1 mouse cellular context compared by ENCODE assay signal in the genomic region with DNA sequence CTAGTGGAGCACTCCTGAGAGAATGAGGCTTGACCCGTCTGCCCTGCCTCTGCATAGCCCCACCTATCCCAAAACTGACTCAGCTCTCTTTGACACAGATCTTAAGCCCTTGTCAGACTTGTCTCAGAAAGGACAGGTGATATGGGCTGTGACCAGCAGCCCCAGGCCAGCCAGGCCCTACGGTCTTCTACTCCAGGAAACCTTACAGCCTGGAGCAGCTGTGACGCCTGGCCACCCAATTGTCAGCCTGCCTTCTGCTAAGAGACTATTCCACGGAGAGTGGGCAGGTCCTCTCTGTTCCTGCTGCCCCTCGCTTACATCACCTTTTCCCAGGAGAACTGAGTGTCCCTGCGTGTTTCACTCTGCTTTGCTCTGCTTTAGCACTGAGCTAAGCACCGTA.
TF ChIP-seq lines count a peak whose summit lies in the region.

No protein-coding gene starts in this region.

TF ChIP-seq in myocyte, 11 proteins besides CTCF, POLR2A, EP300 and RAD21:
- TF ChIP-seq MYOG (IDR thresholded peaks at IDR 0.05; ENCODE audit: control insufficient read depth in 1 of 3, insufficient read depth in 1 of 3, insufficient read length in 2 of 3, low read depth in 2 of 3) = peak; percentile 48 to 83 (median 57)
- TF ChIP-seq USF1 (IDR thresholded peaks at IDR 0.05; ENCODE audit: low read depth) = no peak
- no peak for TF ChIP-seq TCF3 (IDR thresholded peaks at IDR 0.05; ENCODE audit: insufficient read length, low read depth)
- peak in 2 of 3 experiments; percentile 51 to 81 for TF ChIP-seq MYOD1 (IDR thresholded peaks at IDR 0.05; ENCODE audit: control insufficient read depth in 1 of 3, insufficient read length in 2 of 3, low read depth in 2 of 3)
